Mouse (Mus musculus) embryonic fibroblast, embryonic 13.5 days (primary cell): ENCODE data around the gene Lamtor2. TPM values are rescaled to one million over a fixed set of nuclear protein-coding genes. Genes with fewer than 3 reads are reported as not detected.

Experiments used
- H3K27ac ChIP-seq: 2 replicates; pipeline ENCODE4 v1.5.1; 2012; ENCODE audit warnings: low read length, control low read depth, inconsistent platforms; ENCODE audit not compliant: insufficient read depth
- H3K4me1 ChIP-seq: 2 replicates; pipeline ENCODE4 v1.6.1; 2011; ENCODE audit warnings: low read length; ENCODE audit not compliant: control insufficient read depth, insufficient read depth
- H3K4me3 ChIP-seq: 2 replicates; pipeline ENCODE4 v1.5.1; 2011; ENCODE audit warnings: mild to moderate bottlenecking, control low read depth, low read length; ENCODE audit not compliant: insufficient read depth
- CTCF ChIP-seq: IDR thresholded peaks from 2 replicates; pipeline ENCODE4 v1.5.1; 2011; ENCODE audit warnings: mild to moderate bottlenecking, control low read depth, low read length, moderate library complexity, borderline replicate concordance; ENCODE audit not compliant: insufficient read depth
- POLR2A ChIP-seq: IDR thresholded peaks from 2 replicates; pipeline ENCODE4 v1.6.1; 2011; ENCODE audit warnings: low read depth, mild to moderate bottlenecking, control low read depth, low read length, moderate library complexity
- polyA plus RNA-seq: library from polyadenylated mRNA; stranded (reverse); fragments of >200 nt; gene quantifications from 2 replicates; pipeline ENCODE4 v1.2.4, GENCODE M21; 2011; ENCODE audit warnings: low read depth; ENCODE audit not compliant: missing spikeins, insufficient read length

Lamtor2 gene
- polyA plus RNA-seq, 1 experiment: 74.4 TPM

- Histone ChIP-seq H3K27ac (no peak overlapping the region), H3K4me3 (no peak overlapping the region), H3K4me1 (no peaks in the 10 kb centered on the region)
- TF ChIP-seq POLR2A (no peak), CTCF (no peak)
Measured at GRCm38 (mm10) chr3:88555069-88555605, 2.3 kb upstream of the Lamtor2 start.

- TF ChIP-seq CTCF: no peak
- TF ChIP-seq POLR2A: no peak
- peak overlapping the region; percentile 85 for H3K4me3 ChIP-seq
- H3K27ac ChIP-seq: peak overlapping the region; percentile 69
- no peaks in the 10 kb centered on the region for H3K4me1 ChIP-seq
Measured at GRCm38 (mm10) chr3:88553880-88554586, 1.2 kb upstream of the Lamtor2 start.

GRCm38 (mm10) chr3:88553525-88553879 is 628 bp upstream of the Lamtor2 start, which contains the start of gene Ubqln4:
Ubqln4 (plus strand) TSS chr3:88553758.
- peak within 1 kb of the TSS; percentile 97 for H3K27ac ChIP-seq
- peak within 1 kb of the TSS; percentile 85 for H3K4me3 ChIP-seq
- no peaks in the 10 kb centered on the region for H3K4me1 ChIP-seq
- TF ChIP-seq CTCF (peak; percentile 48), POLR2A (peak; percentile 69)

GRCm38 (mm10) chr3:88552082-88552645 is 710 bp downstream of the Lamtor2 start:
- H3K4me3 ChIP-seq: peak overlapping the region; percentile 74
- H3K27ac ChIP-seq: peak overlapping the region; percentile 32; the same call in 1 of the 2 replicates
- H3K4me1 ChIP-seq: no peaks in the 10 kb centered on the region
- TF ChIP-seq CTCF (no peak), POLR2A (no peak)

- H3K4me3 ChIP-seq: peak overlapping the region; percentile 74
- no peak overlapping the region for H3K27ac ChIP-seq
- H3K4me1 ChIP-seq: no peaks in the 10 kb centered on the region
- TF ChIP-seq POLR2A (no peak), CTCF (no peak)
Measured at GRCm38 (mm10) chr3:88551586-88551985, 1.3 kb downstream of the Lamtor2 start.

- no peaks in the 10 kb centered on the region for H3K4me1 ChIP-seq
- TF ChIP-seq CTCF (no peak), POLR2A (no peak)
- no peak within 1 kb of the TSS for H3K4me3 ChIP-seq
- H3K27ac ChIP-seq: no peak within 1 kb of the TSS
Measured at GRCm38 (mm10) chr3:88548180-88548917, 4.5 kb downstream of the Lamtor2 start, which contains the start of gene Rab25. Rab25 (minus strand) TSS chr3:88548300.

GRCm38 (mm10) chr3:88546674-88547418 is 6.0 kb downstream of the Lamtor2 start:
- Histone ChIP-seq H3K27ac (no peak overlapping the region), H3K4me1 (no peaks in the 10 kb centered on the region), H3K4me3 (no peak overlapping the region)
- no peak for TF ChIP-seq CTCF
- TF ChIP-seq POLR2A: no peak

GRCm38 (mm10) chr3:88544955-88545591 is 7.8 kb downstream of the Lamtor2 start:
- H3K27ac ChIP-seq: no peak overlapping the region
- H3K4me3 ChIP-seq: no peak overlapping the region
- TF ChIP-seq CTCF (no peak), POLR2A (no peak)
- H3K4me1 ChIP-seq: peaks cover 3% of the 10 kb centered on the region; the same call in 1 of the 2 replicates

GRCm38 (mm10) chr3:88544514-88544913 is 8.4 kb downstream of the Lamtor2 start:
- H3K4me3 ChIP-seq: no peak overlapping the region
- no peak overlapping the region for H3K27ac ChIP-seq
- TF ChIP-seq CTCF: peak; percentile 57; the same call in 1 of the 2 replicates
- no peak for TF ChIP-seq POLR2A
- H3K4me1 ChIP-seq: peaks cover 3% of the 10 kb centered on the region; the same call in 1 of the 2 replicates
